Mouse (Mus musculus) lung, adult 2 months (tissue): Measurements from ENCODE around the gene Popdc2.

Source experiments
- CTCF ChIP-seq: fragments of 200-500 bp; IDR thresholded peaks from 2 replicates; pipeline ENCODE4 v1.5.1; 2011; ENCODE audit warnings: mild to moderate bottlenecking, low read length, control low read depth; ENCODE audit not compliant: insufficient read depth
- POLR2A ChIP-seq: fragments of 200-500 bp; IDR thresholded peaks from 2 replicates; pipeline ENCODE4 v1.6.1; 2011; ENCODE audit warnings: low read depth, mild to moderate bottlenecking, control low read depth, low read length, borderline replicate concordance; ENCODE audit errors: extremely low read depth

GRCm38 (mm10) chr16:38389284-38389893 lies 27.4 kb downstream of the Popdc2 start:
- TF ChIP-seq POLR2A (no peak), CTCF (no peak)
